Mouse (Mus musculus): ENCODE data around the gene Wdfy4.

Wdfy4 gene

DNA sequence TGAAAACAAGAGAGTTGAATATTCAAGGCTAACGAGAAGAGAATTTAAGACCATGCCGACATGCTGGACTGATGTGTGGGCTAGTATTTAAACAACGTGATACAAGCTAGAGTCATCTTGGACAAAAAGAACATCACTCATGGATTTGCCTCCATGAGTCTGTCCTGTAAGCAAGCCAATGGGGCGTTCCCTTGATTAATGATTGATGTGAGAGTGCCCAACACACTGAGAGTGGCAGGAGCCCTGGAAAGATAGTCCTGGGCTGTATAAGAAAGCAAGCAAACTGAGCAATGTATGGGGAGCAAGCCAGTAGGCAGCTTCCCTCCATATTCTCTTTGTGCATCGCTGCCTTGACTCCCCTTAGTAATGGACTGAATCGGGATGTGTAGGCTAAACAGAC lies 106.7 kb downstream of the Wdfy4 start:
- no peak for DNase-seq (ENCODE audit: low read depth, low spot score)

DNA sequence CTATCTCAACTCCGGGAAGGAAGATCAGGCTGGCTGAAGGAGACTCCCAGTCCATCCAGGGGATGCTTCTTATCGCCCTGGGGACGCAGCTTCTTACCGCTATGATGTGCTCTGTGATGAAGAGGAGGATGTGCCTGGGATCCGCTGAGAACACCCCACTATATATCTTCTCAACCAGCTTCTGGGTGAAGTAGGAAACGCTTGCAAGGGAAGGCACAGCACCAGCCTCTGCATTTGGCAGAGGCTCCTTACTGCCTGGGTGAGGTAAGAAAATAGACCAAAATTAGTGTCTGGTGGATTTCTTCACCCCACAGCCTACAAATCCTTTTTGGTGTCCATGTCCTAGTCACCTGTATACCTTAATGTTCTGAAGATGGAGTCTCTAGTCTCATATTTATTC lies 107.2 kb downstream of the Wdfy4 start:
- no peak for DNase-seq (ENCODE audit: low read depth, low spot score)

DNA sequence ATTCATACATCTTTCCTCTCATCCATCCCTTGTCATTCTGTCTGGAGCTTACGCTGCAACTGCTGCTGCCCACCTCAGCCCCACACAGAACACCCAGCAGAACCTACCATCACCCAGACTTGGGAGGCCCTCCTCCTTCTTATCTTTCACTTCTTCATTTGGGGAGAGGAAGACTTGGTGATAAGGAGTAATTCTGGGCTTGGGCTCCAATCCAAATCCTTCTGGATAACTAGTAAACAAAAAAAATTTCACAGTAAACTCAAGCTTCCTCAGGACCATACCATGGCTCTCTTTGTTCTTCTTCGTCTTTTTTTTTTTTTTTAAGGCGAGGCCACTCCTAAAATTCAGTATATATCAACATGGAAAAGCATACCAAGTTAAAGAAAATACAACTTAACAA lies 112.0 kb downstream of the Wdfy4 start:
- DNase-seq (ENCODE audit: low read depth, low spot score): no peak

DNA sequence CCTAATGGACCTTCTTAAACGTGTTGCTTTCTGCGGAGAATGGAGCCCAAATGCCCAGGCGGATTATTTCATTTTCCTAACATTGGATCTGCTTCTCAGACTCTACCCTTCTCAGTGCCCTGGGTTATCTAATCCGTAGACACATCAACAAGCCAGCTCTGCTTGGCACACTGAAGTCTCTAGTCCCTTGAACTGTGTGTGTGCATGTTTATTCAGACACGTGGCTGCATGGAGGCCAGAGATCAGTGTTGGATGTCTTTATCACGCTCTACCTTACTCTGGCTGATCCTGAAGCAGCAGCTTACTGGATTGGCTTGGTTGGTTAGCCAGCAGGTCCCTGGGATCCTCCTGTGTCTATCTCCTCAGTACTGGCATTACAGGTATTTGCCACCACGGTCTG lies 113.0 kb downstream of the Wdfy4 start:
- DNase-seq (ENCODE audit: low read depth, low spot score): no peak

DNA sequence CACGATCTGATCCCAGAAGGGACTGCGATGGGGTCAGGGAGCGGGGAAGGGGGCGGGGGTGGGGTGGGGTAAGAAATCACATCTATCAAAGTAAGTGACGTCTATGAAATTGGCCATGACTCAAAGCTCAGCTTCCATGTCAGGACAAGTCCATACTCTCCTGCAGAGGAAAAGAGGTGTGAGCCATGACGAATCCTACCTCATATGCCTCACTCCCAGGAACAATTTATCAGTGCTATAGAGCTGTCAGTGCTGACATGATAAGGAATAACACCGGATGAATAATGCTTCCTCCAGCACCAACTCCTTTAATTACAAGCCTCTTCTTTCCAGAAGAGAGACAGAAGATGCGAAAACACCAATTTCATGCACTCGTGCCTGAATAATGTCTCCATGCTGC lies 117.6 kb downstream of the Wdfy4 start:
- no peak for DNase-seq (ENCODE audit: low read depth, low spot score)

DNA sequence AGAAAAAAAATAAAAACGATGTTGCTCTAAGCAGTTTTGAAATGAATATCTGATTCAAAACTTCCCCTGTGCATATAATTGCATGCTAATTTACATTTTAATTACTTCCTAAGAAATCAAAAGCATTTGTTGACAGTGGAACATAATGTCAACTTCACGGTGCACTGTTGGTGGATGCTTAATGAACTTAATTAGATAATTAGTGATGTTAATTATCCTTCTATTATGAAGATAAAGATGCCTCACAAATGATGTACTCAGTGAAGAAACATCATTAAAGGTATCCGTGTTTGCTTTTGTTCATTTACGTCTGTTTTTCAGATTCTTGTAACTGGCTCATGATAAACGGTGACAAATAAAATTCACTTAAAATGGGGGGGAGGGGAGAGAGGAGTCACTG lies 122.3 kb downstream of the Wdfy4 start:
- DNase-seq (ENCODE audit: low read depth, low spot score): no peak

DNA sequence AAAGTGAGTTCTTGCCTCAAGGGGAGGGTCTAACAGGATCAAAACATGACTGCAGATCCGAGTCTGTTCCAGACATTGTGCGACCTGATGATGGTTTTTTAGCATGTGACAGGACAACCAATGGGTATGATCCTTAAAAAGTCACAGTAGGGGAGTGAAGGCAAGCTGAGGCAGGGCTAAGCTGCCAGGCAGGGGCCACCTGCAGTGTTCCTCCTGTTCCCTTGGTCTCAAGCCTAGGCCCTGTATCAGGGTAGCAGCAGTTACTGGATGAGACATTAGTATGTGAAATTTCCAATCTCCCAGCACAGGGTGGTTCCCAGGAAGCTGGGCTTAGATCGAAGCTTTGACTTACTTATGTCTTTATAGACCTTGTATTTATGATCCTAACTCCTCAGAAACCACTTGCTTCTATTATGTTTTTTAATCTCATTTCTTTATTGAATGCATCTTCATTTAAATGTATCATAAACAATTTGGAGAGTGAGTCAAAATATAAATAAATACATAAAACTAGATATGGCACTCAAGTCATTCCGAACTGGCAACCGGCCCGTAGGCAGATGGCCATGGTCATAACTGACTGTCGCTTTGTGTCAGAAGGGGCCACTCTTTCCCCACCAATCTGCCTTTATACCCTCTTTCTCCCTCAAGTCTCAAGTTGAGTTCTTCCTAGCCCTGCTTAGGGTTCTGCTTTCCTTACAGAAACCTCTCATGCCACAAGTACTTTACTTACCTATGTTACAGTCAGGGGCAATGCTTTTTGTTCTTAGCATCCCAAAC lies 126.2 kb downstream of the Wdfy4 start:
- no peak for DNase-seq (ENCODE audit: low read depth, low spot score)

DNA sequence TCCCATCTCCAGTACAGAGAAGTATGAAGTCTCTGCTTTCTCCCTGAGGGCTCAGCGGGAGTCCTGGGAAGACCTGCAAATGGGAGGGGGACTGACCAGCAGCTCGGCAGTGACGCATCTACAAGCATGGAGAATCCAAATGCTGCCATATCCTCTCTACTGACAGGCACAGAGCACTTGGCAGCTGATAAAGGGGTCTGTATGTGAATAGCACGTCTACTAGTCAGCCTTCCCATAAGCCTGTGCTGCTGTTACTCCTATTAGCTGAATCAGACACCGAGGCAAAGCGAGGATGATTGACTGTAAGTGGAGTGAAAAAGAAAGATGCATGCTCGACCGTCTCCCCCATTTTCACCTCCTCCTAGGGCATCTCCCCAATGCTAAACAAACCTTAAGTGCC lies 131.9 kb downstream of the Wdfy4 start:
- no peak for DNase-seq (ENCODE audit: low read depth, low spot score)

DNA sequence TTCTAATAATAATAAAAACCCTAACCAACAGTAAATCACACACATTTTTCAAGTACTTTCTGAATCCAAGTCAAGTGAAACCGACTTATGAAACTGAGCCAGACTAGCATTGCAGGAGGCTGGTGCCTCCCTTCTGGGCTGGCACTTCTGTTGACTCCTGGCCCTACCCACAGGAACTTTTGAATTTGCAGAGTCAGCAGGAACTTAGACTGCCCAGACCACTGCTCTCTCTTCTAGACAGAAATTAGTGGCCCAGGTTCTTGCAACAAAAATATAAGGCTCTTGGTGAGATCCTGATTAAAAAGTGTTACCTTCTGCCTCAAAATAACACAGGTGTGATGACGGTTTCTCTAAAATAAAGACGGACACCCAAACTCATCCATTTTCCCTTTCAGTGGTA lies 140.1 kb downstream of the Wdfy4 start:
- no peak for DNase-seq (ENCODE audit: low read depth, low spot score)

DNA sequence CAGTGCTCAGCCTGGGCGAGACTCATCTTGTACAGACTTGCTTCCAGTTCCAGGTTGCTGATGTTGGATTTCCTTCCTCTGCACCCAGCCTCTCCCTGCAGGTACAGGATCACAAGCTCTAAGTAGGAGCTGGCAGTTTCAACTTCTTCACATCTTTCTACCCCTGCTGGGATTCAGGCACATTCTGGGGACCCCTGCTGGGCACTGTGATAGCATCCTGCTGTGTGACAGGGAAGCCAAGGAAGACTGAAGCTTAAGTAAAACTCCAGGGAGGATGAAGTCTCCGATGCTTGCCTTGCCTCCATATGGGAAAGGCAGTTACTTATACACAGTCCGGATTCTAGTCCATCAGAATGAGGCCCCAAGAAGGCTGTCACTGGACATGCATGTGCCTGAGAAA lies 148.5 kb downstream of the Wdfy4 start:
- peak; percentile 11 for DNase-seq (ENCODE audit: low read depth, low spot score)

DNA sequence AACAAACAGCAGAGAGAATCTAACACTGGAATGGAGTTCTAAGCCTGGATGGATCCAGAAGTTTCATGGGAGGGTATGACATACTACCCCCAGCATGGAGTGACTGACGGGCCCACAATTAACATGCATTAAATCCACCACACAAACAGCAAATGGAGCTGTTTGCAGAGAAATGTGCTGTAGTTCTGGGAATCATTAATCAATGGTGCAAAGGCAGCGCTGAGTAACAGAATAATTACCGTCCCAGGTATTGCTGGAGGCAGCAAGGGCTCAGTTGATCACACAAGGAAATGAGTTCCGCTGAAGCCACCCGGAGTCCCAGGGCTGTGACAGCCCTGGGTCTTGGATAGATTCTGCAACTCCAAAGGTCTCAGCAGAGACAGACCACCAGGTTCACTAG lies 149.9 kb downstream of the Wdfy4 start:
- no peak for DNase-seq (ENCODE audit: low read depth, low spot score)

DNA sequence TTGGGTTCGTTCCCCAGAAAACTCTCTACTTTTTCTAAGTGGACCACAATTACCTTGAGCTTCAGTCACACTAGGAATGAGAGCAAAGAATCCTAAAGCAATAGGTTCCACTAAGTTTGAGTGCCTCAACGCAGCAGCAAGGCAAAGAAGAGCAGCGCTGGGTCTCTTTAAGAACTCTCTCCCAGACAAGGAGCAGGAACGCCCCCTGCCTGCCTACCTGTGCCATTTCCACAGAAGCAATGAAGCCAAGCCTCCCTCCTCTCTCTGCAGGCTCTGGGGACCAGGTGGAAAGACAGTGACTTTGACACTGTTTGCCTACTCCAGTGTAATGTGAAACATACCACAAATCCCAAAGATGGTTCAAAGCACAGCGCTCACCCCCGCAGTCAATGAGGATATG lies 151.9 kb downstream of the Wdfy4 start:
- peak; percentile 7 for DNase-seq (ENCODE audit: low read depth, low spot score)

DNA sequence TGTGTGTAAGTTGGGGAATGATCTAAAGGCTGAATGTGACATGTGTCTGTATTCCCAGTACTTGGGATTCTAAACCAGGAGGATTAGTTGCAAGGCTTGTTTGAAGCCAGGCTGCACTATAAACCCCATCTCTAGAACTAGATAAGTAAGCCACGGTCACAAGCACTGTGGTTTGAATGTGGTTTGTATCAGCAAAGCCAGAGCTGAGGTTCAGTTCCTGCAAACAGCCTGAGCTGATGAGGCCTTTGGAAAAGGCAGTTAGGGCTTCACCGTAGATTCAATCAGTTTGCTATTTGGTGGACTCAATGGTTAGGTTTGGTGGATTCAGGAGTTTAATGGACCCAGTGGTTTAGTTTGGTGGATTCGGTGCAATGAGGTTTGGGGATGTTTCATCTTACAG lies 154.5 kb downstream of the Wdfy4 start:
- DNase-seq (ENCODE audit: low read depth, low spot score): no peak

DNA sequence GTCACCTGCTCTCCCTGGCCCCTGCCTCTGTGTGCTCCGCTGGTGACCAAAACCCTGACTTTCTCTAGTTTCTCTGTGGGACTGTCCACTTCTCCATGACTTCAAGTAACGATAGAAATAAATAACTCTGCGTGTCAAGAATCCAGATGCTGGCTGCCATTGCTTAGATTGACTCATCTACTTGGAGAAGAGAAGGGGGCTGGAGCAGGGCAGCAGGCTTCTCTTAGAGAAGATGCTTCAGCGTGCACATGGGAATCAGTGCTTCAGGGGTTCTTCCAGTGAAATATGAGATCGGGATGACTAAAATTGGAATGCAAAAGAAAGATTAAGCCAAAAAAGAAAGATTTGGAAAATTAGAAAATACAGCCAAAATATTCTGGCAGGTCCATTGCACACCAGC lies 165.7 kb downstream of the Wdfy4 start:
- no peak for DNase-seq (ENCODE audit: low read depth, low spot score)

DNA sequence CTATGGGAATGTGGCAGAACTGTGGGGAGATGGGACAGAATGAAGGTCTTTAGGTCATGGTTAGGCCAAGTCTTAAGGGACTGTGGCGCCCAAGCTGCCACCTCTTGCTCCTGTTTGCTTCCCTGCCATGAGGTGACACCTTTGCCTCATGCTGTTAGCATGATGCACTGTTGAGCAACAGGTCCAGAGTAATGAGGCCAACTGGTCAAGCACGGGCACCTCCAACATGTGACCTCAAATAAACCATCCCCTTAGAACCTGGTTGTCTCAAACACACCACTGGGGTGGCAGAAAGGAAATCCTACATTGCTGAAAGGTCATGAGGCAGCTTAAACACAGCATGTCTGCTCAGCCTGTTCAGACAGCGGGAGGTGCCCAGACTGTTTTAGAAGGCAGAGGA lies 166.3 kb downstream of the Wdfy4 start:
- DNase-seq (ENCODE audit: low read depth, low spot score): no peak

DNA sequence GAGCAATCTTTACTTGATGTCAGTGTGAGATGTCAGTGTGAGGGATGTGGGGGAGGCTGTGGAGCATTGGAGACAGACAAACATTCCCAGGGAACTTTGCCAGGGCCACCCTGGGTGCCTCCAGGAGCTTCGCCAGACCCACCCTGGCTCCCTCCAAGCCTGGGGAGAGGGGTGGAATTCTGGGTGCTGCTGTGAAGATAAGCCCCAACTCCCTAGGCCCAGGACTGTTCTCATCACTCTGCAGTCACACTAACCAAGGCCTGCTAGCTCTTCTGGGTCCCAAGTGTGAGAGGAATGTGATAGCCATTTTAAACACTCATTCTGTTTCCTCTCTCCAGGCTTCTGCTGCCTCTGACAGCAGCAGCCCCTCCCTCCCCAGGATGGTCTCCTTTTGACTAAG lies 177.7 kb downstream of the Wdfy4 start:
- no peak for DNase-seq (ENCODE audit: low read depth, low spot score)

DNA sequence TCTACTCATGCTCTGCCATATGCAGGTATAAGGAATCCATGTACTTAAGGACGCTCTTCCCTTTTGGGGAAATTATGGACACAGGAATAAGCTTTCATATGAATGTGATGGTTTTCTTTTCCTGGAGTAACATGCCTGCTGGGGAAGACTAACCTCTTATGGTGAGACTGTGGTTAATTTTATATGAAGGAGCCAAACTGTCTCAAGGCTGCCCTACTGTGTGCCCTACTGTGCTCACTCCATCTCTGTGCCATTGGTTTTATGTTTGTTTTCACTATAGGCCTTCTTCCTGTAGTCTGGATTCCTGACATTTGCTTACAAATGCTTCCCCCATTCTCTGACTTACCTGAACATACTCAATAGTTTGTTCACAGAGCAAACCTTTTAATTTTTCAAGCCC lies 180.2 kb downstream of the Wdfy4 start:
- DNase-seq (ENCODE audit: low read depth, low spot score): no peak

DNA sequence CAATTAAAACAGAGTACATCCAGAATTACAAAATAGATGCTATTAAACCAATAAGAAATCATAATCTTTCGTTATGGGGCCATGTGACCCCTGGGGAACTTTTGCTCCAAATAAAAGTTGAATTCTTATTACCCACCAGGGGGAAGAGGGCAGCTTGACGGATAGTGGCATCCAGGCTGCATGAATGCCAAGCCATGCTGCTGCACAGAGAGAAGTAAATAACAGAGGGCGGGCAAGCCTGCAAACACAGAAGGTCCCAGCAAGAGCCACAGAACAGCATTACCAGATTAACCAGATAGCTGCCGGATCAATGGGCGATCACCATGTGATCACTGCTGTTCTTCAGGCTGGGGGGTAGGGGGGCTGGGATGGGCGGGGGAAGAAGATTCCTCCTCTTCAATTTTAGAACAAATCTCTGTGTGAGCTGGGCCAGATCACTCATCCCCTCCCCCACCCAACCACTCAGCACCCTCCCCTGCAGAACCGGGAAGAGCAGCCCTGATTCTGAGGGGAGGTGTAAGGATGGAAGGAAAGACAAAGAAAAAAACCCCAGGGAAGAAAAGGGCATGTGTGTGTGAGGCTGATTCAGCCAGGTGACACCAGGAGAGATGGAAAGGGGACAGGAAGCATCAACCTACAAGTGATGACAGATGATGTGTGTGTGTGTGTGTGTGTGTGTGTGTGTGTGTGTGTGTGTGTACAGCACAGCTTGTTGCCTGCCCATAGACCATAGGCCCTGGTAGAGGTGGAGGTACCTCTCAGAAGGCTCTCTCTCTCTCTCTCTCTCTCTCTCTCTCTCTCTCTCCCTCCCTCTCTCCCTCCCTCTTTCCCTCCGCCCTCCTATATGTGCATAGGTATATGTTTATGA lies 185.0 kb downstream of the Wdfy4 start:
- no peak for DNase-seq (ENCODE audit: low read depth, low spot score)

DNA sequence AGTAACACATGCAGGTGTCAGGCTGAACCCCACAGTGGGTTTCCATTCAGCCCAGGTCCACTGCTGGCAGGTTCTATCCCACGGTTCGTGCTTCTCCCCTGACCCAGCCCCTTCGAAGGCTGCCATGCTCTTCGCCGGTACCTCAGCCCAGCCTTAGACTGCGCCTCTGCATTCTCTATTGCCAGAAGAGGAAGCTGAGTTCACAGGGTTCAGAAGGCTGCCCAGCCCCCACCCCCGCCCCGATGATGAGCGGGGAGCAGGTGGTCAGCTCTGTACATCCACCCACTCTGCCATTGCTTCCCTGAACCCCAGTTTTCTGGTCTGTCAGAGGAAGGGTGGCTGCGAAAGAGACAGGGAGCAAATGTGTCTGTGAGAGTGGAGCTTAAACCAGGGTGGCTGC lies 185.8 kb downstream of the Wdfy4 start:
- DNase-seq (ENCODE audit: low read depth, low spot score): no peak

DNA sequence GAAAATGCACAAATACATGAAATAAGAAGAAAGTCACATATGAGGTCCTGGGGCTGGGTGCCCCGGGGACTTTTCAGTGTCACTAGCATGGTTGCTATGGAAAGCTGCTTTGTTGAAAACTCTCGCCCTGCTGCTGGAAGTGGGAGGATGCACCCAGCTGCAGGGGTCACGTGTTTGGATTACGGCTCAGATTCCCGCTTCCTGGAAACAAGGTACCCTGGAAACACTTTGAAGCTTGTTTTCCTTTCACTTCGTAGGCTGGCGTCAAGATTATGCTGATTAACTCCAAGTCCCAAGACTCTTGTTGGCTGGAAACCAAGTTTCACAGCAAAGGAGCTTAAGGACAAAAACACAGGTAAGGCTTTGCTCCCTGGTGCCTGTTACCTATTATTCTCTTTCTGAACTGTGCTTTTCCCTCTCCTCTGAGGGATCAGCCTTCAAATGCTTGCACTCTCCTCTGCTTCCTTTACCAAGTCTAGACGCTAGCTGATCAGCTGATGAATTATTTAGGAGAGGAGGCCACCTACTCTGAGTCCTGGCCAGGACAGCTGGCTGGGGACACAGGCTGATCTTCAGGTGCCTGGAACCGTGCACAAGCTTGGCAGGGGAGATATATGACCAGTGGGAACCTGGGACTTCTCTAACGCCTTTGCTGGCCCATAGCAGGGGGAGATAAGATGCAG lies 190.2 kb downstream of the Wdfy4 start:
- peak; percentile 42 for DNase-seq (ENCODE audit: low read depth, low spot score)

DNA sequence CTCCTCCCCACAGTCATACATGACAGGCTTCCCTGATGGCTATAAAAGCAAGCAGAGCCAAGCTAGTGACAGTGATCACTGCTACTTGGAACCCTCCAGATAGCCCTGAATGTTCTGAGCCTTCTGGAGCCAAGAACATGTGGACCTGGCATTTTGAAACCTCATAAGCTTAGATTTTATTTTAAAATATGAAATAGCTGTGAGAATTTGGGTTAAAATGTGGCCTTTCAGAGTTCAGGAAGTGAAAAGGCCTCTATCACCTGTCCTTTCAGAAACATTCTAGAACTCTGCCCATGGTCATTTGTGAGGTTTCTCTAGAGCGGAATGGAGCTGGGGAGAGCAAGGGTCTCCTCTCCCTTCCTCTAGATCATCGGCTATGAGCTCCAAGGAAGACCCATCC lies 194.2 kb downstream of the Wdfy4 start, which contains the start of gene Lrrc18:
Gene Lrrc18, plus strand, starts transcription at position 301 of the 400 bp plus-strand sequence.
- no peak for DNase-seq (ENCODE audit: low read depth, low spot score)

DNA sequence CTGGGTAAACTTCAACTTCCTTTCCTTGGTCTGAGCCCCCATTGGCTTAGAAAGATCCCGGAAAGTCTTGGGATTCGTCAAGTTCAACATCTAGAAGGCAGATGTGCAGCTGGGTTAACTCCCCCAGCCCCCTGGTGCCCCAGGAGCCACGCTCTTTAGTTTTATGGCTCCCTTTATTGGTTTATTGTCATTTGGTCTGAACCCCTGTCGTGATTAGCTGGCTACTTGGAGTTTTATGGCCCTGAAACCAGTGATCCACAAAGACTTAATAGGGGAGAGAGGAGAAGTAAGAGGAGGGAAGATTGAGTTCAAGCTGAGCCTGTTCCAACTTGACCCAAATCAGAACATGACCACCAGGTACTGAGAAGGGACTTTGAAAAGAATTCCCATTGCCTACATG lies 198.6 kb downstream of the Wdfy4 start:
- DNase-seq (ENCODE audit: low read depth, low spot score): no peak
